Mouse (Mus musculus) gastrocnemius, postnatal 14 days (tissue): ENCODE measurements around the gene Rc3h1. TPM values are rescaled to one million over a fixed set of nuclear protein-coding genes. Genes with fewer than 3 reads are reported as not detected.
"Not testable (repeated sequence)": the region's sequence is repeated elsewhere in the genome, so short reads cannot be mapped to it uniquely, and the experiment has no call there.

Experiments
- DNase-seq: peaks from one replicate; pipeline ENCODE4 v3.0.0; 2021; ENCODE audit warnings: mixed read lengths
- intact Hi-C: fragments of 180-260 bp; cut with DNase I; formaldehyde crosslinking; loops from one replicate; pipeline ENCODE4 v1.15.1; 2025; ENCODE audit warnings: low total_unique reads
- total RNA-seq, 2 experiments: library from RNA; stranded (reverse); gene quantifications; 2 replicates each; pipeline ENCODE4 v1.2.3; 2021

Gene Rc3h1
- total RNA-seq, 2 experiments from 2014 or later, result 25.8 to 41.2 TPM

GRCm38 (mm10) chr1:160933896-160934482 lies 27.8 kb downstream of the Rc3h1 start:
- intact Hi-C loops, result loop anchor here (10.0 kb wide), 1 partner anchor 189 kb away; no protein-coding TSS in a partner anchor

GRCm38 (mm10) chr1:160935551-160935950 lies 29.3 kb downstream of the Rc3h1 start:
- no peak for DNase-seq
- intact Hi-C loops, result loop anchor here (10.0 kb wide), 1 partner anchor 191 kb away; no protein-coding TSS in a partner anchor

More at GRCm38 (mm10) chr1:160933896-160934482, 27.8 kb downstream of the Rc3h1 start:
- no peak for DNase-seq

- intact Hi-C loops, result no loop called here
- DNase-seq, result no peak
Observed at GRCm38 (mm10) chr1:160963199-160963598, 57.0 kb downstream of the Rc3h1 start.

- intact Hi-C loops, result no loop called here
- DNase-seq, result no peak
Observed at GRCm38 (mm10) chr1:160967268-160967667, 61.0 kb downstream of the Rc3h1 start.

GRCm38 (mm10) chr1:160968643-160969042 lies 62.4 kb downstream of the Rc3h1 start:
- intact Hi-C loops, result no loop called here
- DNase-seq, result peak; percentile 13

- intact Hi-C loops, result no loop called here
Observed at GRCm38 (mm10) chr1:160978071-160978735, 72.0 kb downstream of the Rc3h1 start, which contains the start of gene Serpinc1. TSS of gene Serpinc1 (plus strand) at chr1:160978585.

GRCm38 (mm10) chr1:160980021-160980420 lies 73.8 kb downstream of the Rc3h1 start:
- intact Hi-C loops, result no loop called here
- DNase-seq, result no peak

More at GRCm38 (mm10) chr1:160978071-160978735, 72.0 kb downstream of the Rc3h1 start, which contains the start of gene Serpinc1:
- DNase-seq, result no peak

GRCm38 (mm10) chr1:160980537-160981234 lies 74.5 kb downstream of the Rc3h1 start:
- intact Hi-C loops, result no loop called here
- DNase-seq, result no peak

- no peak for DNase-seq
- intact Hi-C loops, result no loop called here
Observed at GRCm38 (mm10) chr1:160981337-160981736, 75.1 kb downstream of the Rc3h1 start.

GRCm38 (mm10) chr1:160982887-160983286 lies 76.7 kb downstream of the Rc3h1 start:
- no peak for DNase-seq
- intact Hi-C loops, result no loop called here

GRCm38 (mm10) chr1:160984731-160985130 lies 78.5 kb downstream of the Rc3h1 start:
- DNase-seq, intact Hi-C loops: not testable (repeated sequence)

GRCm38 (mm10) chr1:160985477-160985876 lies 79.3 kb downstream of the Rc3h1 start:
- no peak for DNase-seq
- intact Hi-C loops, result no loop called here

GRCm38 (mm10) chr1:160986881-160987635 lies 80.8 kb downstream of the Rc3h1 start:
- intact Hi-C loops, result no loop called here
- DNase-seq, result no peak

GRCm38 (mm10) chr1:160989395-160989794 lies 83.2 kb downstream of the Rc3h1 start:
- DNase-seq, result no peak

GRCm38 (mm10) chr1:160993851-160994250 lies 87.6 kb downstream of the Rc3h1 start:
- no peak for DNase-seq
- intact Hi-C loops, result no loop called here

More at GRCm38 (mm10) chr1:160989395-160989794, 83.2 kb downstream of the Rc3h1 start:
- intact Hi-C loops, result no loop called here

- DNase-seq, result no peak
- intact Hi-C loops, result no loop called here
Observed at GRCm38 (mm10) chr1:161004942-161005341, 98.7 kb downstream of the Rc3h1 start.

GRCm38 (mm10) chr1:161005526-161005925 lies 99.3 kb downstream of the Rc3h1 start:
- no peak for DNase-seq

GRCm38 (mm10) chr1:161006471-161006870 lies 100.3 kb downstream of the Rc3h1 start:
- intact Hi-C loops, result no loop called here
- no peak for DNase-seq

More at GRCm38 (mm10) chr1:161005526-161005925, 99.3 kb downstream of the Rc3h1 start:
- intact Hi-C loops, result no loop called here

GRCm38 (mm10) chr1:161008038-161008437 lies 101.8 kb downstream of the Rc3h1 start:
- no peak for DNase-seq
- intact Hi-C loops, result no loop called here
